Mouse (Mus musculus): ENCODE measurements around the gene Klf3.
A peak's percentile ranks its signal among the peaks of the same experiment; 100 is the strongest.

The Klf3 gene

DNA sequence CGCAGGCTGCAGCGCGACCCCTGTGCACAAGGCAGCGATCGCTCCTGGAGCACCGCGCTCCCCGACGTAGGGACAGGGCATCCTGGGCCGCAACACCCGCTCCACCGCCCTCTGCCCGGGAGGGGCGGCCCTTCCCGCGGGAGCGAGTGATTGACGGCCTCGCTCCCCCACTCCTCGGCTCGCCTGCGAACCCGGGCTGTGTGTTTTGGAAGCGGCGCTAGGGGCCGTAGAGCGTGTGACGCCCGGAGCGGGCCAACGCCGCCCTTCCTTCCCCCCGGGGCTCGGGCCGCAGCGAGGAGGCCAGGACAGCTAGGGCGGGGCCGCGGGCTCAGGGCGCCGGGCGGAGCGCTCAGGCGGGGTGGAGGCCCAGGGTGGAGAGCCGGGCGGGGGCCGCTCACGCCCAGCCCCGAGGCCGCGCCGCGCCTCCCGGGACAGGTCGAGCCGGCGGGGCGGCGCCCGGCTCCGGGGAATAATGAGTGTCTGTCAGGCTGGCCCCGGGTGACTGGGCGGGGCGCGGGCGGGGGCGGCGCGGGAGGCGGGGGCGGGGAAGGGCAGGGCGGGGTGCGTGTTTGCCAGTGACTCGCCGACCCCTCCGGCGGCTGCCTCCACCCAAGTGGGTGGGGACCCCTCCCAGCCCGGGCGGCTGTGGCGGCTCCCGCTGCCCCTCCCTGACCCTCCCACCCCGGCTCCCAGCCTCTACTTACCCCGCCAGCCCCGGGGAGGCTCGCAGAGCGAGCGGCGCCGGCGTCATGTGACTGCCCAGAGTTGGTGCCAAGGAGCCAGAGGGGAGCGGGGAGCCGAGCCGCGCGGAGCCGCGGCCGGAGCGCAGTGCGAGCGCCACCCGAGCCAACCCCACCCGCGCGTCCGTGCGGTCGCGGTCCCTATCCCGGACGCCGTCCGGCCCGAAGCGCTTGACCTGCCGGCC is at the start of gene Klf3:
Gene Klf3, plus strand, starts transcription at position 594 of the 925 bp plus-strand sequence.
- DNase-seq (ENCODE audit: low spot score), result peak; percentile 88

DNA sequence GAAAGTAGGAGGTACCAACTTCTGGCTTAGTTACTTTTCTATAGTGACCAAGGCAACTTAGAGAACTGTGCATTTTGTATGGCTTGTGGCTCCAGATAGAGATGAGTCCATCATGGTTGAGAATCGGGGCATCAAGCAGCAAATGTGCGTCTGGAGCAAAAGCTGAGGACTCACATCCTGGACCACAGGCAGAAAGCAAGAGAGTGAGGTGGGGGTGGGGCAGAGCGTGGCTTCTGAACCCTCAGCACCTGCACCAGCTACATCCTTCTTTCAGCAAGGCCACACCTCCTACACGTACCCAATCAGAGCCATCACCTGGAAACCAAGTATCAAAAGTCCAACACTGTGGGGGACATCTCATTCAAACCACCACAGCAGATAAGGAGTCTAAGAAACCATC is 40.9 kb upstream of the Klf3 start:
- DNase-seq (ENCODE audit: low spot score), result no peak

DNA sequence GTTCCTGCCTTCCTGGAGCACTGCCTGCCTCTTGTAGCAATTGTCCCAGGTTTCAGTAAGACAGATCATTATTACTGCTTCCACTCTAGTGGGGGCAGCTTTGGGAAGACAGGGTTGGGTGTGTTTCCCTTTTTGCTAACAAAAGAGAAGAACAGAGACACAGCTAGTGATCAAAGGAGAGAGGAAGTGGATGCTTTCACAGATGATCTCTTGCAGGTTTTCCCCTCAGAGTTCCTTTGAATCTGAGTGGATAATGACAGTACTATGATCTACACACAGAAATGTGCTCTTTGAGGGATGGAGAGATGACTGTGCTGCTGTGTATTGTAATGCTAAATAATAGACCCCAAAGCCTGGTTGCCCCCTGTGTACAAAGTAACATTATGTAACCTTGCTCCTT is 38.7 kb upstream of the Klf3 start:
- peak; percentile 41 for DNase-seq (ENCODE audit: low spot score)

DNA sequence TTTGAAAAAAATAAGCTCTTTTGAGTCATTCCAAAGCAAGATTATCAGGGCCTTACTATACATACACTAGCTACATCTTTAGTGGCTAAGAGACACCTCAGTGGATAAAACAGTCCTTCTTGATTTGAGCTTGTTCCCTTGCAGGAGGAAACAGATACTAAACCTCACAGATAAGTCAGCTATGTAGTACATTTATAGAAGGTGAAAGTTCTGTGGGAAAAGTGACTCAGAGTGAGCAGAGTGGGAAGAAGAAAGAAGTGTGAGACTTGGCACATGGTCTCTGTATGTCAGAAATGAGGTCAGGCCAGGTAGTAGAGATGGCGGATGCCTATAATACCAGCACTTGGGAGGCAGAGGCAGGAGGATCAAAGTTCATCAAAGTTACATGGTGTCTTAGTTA is 37.4 kb upstream of the Klf3 start:
- no peak for DNase-seq (ENCODE audit: low spot score)

DNA sequence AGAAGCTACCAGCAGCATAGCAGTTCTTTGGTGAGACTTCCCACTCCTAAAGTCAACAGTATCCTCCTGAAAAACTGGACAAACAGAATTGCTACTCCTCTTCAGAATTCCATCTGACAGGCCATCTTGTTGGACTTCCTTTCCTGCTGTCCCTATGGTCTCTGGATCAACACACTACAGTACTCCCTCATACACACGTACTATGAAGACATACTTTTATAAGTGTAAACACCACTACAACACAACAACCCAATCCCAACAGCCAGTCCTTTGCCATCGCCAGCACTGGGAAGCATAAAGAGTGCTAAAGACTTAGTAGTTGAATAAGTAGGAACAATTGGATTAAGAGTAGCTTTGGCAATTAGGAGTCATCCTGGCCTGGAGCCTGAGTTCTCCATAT is 36.6 kb upstream of the Klf3 start:
- no peak for DNase-seq (ENCODE audit: low spot score)

DNA sequence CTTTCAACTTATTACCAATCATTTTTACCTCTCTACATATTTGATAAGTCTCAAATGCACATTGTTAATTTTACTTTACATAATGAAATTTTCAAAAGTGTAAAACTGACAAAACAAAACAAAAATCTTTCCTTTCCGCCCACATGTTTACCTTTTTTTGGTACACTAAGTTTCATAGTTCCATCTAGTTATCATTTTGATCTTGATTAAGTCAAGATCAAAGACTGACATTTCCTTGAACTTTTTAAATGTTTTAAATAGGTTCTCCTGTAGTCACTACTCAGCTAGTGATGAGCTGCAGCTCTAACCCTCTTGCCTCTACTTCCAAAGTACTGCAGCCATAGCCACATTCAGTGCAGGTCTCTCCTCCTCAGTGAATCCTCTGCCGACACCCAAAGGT is 31.6 kb upstream of the Klf3 start:
- DNase-seq (ENCODE audit: low spot score), result no peak

DNA sequence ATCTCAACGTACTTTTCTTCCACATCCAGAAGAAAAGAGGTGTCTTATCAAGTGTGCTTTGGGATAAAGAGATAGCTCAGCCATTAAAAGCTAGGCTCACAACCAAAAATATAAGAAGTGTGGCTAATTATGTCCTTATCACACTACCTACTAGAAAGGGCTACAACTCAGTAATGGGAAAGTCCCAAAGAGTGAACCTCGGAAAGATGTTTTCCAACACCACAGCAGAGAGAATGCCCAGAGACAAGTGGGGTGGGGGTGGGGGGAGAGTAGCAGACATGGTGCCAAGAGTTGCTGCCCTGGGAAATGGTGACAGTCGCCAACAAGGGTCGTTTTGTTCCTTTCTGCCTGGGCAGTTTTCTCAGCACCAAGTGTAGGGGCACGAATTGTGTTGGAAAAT is 25.0 kb upstream of the Klf3 start:
- no peak for DNase-seq (ENCODE audit: low spot score)

DNA sequence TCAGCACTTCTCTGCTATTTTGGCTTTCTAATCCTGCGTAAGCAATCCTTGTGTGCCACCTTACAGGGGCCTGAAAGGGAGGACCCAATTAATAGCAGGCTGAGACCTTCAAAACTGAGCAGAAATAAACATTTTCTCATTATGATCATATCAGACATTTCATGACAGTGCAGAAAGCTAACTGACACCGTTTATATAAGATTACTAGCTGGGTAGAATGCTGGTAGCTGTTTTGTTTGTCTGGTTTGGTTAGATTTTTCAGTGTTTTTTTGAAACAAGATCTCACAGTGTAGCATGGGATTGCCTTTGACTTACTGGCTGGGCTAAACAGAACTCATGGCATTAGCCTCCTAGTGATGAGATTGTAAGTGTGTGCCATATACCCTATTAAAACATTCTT is 23.9 kb upstream of the Klf3 start:
- DNase-seq (ENCODE audit: low spot score), result no peak

DNA sequence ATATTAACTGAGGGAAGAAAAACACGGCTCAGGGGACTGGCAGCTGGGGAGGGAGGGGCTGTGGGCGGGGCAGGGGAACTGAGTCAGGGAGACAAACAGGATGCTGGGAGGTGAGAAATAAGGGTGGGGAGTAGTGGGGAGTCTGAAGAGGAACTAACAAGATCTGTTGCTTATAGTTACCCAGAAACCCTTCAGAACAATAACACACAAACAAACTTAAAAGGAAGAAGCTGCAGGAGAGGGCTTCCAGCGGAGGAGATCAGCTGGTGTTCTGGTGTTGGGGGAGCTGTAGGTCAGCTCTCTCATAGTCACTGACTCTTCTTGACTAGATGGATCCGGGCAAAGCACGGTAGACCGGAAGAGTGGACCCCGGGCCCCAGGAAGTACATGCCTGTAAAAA is 22.4 kb upstream of the Klf3 start:
- peak; percentile 68 for DNase-seq (ENCODE audit: low spot score)

DNA sequence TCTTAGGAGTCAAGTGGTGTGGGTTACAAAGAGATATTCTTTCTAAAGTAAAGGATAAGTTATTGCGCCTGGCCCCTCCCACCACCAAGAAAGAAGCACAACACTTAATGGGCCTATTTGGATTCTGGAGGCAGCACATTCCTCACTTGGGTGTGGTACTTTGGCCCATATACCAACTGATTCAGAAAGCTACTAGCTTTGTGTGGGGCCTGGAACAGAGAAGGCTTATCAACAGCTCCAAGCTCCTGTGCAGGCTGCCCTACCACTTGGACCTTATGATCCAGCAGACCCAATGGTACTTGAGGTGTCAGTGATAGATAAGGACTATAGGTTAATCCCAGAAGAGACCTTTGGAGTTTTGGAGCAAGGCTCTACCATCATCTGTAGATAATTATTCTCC is 15.0 kb upstream of the Klf3 start:
- DNase-seq (ENCODE audit: low spot score), result no peak

DNA sequence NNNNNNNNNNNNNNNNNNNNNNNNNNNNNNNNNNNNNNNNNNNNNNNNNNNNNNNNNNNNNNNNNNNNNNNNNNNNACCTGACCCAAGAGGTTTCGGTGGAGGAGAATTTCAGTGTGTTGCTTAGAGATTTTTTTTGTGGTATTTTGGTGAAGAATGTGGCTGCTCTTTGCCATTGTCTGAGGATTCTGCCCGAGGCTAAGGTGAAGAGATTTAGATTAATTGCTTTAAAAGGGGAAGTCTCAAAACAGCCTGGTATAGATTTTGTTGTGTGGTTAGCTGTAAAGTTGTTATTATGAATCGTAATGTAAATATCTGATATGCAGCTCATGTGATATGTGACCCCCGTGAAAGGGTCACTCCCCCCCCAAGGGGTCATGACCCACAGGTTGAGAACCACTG is 5.0 kb upstream of the Klf3 start:
- no peak for DNase-seq (ENCODE audit: low spot score)

DNA sequence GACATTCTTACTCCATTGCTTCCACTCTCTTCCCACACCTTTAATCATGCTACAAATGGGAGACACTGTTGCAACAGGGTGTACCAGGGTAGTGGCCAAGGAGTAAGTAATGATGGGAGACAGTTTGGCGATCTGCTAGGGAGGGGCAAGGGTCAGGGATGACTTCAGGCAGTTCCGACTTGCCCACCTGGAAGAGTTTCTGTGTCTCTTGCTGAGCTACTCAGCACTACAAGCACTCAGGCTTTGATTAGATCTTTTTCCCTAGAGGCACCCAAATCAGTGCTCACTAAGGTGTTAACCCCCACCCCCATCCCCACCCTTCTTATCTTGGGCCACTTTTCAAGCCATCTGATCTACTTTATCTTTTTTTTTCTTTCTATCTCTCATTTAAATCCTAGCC is 1.6 kb upstream of the Klf3 start:
- DNase-seq (ENCODE audit: low spot score), result no peak

DNA sequence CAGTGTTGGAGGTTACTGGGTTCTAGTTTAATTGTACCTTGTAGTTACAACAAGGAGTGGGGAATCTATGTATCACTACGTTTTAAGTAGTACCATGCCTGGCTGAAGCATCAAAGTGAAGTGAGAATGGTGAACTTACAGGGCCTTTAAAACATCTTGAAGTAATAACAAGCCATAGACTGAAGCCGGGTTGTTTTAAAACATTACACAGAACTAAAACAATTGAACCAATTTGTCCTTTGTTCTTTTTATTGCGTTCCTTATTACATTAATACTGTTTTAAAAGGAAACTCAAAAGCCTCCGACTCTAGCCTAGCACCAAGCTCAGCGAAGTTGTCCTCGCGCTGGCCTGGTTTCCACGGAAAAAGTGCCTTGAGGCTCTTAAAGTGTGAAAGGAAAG is 1.0 kb upstream of the Klf3 start:
- no peak for DNase-seq (ENCODE audit: low spot score)

DNA sequence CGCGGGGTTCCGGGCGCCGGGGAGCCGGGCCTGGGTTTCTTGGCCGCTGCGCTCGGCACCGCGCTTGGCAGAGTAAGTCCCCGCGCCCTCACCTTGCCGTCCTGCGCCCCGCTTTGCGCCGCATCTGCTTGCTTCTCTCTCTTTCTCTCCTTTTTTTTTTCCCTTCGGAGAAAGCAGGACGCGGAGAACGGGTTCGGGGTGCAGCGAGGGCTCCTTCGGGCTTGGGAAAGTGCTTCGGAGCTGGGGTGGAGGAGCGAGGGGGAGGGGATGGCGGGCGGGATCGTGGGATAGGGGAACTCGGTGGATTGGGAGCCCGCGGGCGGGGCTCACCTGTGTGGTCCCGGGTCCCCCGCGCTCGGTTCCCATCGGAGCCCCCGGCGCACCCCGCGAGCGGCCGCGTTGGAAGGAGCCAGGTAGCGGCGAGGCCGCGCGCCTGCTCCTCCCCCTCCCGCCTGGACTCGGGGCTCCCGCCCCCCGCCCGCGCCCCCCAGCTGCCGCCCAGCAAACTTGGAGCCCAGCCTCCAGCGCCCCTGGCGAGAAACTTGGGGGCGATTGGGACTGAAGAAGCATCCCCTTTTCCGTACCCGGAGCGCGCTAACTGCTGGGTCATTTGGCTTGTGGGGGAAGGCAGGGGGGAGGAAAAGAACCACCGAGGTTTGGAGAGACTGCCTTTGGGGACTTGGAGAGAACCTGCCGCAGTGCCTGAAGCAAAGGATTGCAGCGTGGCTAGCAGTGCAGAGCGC is 703 bp downstream of the Klf3 start:
- peak; percentile 64 for DNase-seq (ENCODE audit: low spot score)

DNA sequence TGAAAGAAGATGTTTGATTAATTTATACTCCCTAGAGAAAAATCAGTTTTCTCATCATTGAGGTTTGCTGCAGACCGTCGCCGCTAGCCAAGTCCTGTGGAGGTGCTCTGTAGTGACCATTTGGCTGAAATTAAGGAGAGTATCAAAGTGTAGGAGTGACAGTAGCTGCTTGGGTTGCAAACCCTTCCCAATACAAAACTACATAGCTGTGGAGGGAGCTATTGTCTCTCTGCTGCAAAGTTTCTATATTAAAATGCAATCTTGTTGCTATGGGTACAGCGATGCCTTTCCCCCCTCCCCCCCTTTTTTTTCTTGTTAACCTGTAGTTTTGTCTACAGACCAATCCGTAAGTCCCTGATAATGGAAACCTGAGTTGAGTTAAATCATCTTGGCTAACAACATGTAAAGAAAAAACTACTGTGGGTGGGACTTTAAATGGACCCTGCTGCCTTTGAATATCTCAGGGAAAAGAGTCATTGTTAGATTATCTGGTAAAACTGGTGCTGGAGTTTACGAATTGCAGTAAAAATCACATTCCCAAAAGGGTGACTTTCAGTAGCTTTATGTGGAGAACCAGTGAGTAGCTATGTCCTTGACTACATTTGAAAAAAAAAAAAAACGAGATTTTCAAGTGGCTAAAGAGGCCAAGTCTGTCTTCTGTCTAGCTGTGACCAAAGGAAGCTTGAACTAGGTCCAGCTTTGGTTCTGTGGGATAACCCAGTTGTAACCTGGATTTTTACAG is 2.1 kb downstream of the Klf3 start:
- DNase-seq (ENCODE audit: low spot score), result peak; percentile 19

DNA sequence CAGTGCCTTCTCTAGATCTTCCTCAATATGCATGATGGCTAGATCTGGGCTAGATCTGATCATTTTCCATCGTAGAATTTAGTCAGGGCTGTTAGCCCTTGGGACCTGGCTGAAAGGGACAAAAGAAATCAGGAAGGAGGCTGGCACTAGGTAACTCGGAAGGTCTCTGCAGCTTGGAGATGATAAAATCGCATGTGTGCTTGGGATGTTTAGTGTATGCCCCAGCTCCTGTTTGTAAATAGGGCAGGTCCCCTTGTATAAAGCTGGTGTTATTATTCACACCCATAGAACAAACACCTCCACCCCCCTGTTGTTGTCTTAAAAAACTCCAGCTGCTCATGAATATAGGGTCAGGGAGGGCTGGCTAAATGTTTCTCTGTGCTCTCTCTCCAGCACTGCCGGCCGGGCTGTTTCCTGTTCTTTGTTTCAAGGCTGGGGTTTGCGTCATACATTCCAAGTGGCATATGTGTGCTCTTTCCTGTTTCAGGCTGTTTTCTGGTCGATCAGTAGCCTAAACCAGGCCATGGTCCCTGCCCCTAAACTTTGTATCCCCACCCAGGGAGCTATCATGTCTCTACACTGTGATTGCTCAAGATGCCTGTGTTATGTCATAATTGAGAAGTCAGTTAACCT is 2.8 kb downstream of the Klf3 start:
- DNase-seq (ENCODE audit: low spot score), result peak; percentile 91

DNA sequence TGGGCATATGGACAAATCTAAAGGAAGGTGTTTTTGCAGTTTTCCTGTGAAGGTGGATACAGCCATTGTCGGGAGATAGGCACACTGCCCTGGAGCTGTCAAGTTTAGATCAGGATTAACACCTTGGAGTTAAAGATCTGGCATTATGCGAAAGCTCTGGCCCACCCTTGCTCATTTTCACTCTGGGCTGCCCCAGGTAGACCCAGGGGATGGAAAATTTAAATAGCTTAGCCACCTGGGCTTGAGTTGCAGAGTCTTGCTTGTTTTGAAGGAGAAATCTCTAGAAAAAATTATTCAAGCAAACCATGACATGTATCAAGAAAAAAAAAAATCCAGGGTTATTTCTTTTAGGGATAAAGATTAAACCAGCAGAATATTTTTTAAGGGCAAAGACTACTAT is 3.4 kb downstream of the Klf3 start:
- no peak for DNase-seq (ENCODE audit: low spot score)

DNA sequence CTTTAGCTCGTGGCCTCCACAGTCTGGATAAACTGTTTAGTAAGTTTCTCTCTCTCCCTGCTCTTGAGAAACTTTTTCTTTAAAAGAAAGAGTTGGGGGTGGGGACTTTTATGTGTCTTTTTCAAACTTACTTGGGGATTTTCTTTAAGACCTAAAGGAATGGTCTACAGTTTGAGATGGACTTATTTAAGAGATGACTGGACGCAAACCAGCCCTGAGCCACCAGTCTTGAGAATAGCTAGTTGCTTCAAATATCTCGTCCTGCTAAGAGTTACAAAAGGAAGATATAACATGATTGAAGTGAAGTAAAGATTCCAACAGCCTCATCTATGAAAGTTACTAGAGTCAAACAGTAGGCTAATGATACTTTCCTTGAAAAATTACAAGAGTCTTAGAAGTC is 4.0 kb downstream of the Klf3 start:
- no peak for DNase-seq (ENCODE audit: low spot score)

DNA sequence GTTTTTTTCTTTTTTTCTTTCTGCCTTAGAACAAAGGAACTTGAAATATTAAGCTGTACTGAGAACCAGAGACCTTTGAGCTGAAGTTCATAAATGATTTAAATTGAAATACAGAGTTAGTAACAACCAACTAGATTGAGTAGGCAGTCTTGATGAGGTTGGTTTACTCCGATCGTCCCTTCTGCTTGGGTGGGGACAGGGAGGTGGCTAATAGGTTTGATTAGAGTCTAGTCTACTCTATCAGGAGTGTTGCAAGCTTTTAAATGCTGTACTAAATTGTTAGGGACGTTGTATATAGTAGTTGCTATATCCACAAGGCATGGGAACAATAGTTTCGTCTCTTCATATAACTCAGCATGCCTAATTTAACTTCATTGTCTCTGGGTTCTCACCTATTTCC is 4.4 kb downstream of the Klf3 start:
- DNase-seq (ENCODE audit: low spot score), result no peak

DNA sequence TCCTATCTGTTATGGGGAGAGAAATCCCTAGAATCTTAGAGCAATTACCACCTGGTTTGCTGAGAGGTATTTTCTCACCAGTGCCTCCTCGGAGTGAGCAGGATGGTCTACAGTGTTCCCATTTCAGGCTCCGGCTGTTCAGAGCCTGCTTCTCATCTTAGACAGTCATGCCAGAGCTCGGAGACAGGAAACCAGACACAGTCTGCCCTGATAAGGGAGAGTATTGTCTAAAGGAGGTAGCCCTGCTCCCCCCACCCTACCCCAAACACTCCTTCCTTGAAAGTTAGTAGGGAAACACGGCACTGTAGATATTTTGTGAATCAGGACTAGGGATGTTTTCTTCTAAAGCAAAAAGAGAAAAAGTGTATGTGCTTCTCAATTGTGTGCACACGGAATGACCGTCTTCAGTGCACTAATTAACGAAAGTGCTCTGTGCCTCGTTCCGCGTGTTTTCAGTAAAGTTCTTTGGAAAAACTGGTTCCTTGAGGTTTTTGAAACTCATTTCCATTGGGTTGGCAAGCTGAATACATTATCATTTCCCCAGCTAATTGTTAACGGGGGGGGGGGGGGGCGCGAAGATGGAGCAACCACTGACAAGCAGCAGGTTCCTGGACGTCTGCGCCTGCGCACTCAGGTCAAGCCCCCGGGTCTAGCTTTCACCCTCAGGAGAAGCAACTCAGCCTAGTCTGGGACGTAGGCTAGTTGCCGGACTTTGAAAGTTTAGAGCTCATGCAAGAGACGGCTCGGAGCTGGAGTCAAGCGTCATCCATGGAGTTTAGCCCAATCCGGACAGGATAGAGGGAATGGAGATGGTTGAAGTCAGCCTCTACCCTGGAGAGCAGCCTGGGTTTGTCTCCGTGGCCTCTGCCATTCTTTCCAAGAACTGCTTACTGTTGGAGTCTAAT is 5.2 kb downstream of the Klf3 start:
- DNase-seq (ENCODE audit: low spot score), result peak; percentile 36

DNA sequence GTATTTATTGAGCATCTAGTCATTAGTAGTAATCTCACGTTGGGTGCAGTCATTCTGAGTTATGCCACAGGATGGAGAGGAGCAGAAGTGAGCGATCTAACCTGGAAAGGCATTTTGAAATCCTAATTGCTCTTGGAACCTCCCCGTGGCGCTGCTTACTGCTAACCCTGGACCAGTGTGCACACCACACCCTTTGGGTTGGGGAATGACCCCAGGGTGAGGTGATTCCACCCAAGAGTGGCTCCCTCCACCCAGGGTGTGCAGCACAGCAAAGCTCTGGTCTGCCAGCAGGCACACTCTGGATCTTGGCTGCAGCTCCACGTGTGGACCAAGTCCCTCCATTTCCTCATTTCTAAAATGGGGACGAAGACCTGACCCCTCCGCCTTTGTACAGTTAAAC is 6.1 kb downstream of the Klf3 start:
- DNase-seq (ENCODE audit: low spot score), result peak; percentile 16
